Mouse (Mus musculus) liver, embryonic 14.5 days (tissue): ENCODE data around the gene Artn.

Source experiments
- CTCF ChIP-seq: IDR thresholded peaks from 2 replicates; pipeline ENCODE4 v1.5.1; 2016; ENCODE audit warnings: antibody characterized with exemption, low read depth, control low read depth
- EP300 ChIP-seq: IDR thresholded peaks from 2 replicates; pipeline ENCODE4 v1.6.1; 2016; ENCODE audit warnings: antibody characterized with exemption, low read depth

- TF ChIP-seq CTCF (no peak), EP300 (no peak)
Observed at GRCm38 (mm10) chr4:117912131-117912561, 17.4 kb downstream of the Artn start.
